Mouse (Mus musculus) liver (tissue): ENCODE data around the gene S100z.

Experiments
- DNase-seq: peaks from one replicate; pipeline ENCODE4 v3.0.0-alpha.2; 2020; ENCODE audit warnings: mixed read lengths

The S100z gene

DNA sequence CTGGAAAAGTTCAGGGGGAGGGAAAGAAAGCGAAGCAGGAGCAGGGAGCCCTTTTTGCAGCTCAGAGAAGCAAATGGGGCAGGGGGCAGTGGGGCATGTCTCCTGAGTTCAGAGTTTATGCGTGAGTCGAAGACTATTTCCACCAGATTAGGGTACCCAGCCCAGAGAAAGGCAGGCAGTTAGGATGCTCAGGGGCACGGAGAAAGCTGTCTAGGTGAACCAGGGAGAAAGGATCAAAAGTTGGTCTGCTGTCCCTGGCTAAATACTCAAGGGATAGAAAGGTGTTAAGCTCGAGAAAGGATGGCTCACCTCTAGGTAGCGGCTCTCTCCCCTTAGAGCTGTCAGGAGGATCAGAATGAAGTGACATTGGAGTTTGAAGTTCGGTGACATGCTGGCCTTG, 34.2 kb downstream of the S100z start:
- DNase-seq, result no peak

DNA sequence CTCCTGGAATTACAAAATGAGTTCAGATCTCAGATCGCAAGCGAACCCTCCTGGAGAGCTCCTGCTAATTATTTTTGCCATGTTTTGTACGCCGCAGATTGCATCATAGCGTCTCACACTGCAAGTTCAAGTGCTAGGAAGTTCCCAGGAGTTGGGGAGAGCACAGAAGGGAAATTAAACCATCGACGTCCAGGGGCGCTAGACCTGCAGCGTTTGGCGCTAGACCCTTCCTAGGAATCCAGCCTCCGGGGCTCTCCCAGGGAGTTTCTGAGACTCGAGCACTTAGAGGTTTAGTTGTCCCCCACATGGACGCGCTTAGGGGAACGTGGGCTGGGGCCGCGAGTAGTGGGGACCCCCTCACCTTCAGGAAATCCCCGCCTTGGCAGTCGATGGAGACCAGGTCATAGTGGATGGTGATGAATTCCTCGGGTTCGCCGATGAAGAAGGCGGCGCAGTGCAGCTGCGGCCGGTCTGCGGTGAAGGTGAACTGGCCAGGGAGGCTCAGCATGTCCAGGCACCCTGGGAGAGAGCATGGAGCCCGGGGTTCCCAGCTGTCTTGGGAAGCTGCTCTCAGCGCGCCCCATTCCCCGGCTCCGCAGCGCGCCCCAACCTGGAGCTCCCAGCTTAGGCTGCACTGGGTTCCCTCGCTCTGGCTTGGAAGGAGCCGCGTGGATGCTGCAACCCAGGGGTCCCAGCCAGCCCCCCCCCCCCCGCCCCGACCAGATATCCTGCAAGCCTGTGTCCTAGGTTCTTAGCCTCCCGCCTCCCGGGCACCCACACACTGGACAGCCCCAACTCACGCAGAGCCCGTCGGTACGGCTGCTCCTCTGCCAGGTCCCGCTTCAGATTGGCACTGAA, 34.9 kb downstream of the S100z start:
- no peak for DNase-seq

DNA sequence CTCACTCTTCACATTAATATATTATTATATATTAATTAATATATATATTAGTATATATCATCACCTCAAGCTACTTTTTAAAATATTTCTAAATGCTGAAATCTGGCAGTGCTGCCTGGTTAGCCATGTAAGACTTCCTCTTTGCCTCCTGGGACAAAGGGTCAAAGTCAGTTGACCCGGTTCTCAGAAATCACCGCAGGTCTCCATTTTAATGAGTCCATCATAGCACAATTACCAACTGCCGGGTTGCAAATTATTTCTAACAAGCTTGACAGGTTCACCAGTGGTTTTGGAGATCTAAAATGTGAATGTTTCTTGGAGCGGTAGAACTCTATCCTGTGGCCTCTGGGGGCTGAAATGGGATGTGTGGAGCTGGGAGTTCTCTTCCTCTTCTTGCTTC, 35.6 kb downstream of the S100z start:
- DNase-seq, result no peak

DNA sequence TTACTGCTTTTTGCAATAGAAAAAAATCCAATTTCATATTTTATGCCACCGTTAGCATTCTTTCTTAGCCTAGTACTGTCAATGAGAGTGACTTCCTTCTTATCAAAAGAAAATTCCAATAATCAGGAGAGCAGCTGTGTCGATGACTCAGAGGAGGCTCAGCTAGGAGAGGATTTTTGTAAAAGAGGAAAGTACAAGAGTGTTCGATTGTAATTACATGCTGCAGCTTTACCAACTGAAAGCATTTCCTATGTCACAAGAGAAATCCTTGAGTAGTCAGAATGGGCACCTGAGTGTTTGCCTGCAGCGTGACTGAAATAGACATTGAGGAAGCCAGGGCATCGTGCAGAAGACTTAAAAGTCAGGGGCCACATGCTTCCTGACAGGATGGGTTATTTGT, 39.0 kb downstream of the S100z start:
- no peak for DNase-seq

DNA sequence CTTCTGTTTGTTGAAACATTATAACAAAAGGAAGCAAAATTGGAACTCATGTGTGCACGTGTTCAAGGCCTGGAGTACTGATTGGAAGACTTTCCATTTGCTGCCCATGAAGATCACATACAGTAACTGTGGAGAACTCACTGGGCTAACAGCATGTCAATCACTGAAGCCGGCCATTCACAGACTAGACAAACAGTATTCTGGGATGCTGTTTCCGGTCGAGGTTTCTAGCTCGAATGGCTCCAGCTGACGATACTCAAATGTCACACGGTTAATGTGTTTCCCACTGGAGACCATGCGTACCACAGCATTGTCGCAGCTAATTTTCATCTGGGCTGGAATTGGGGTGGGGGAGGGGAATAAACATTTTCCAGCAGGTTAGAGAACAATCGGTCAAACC, 46.8 kb downstream of the S100z start:
- no peak for DNase-seq

DNA sequence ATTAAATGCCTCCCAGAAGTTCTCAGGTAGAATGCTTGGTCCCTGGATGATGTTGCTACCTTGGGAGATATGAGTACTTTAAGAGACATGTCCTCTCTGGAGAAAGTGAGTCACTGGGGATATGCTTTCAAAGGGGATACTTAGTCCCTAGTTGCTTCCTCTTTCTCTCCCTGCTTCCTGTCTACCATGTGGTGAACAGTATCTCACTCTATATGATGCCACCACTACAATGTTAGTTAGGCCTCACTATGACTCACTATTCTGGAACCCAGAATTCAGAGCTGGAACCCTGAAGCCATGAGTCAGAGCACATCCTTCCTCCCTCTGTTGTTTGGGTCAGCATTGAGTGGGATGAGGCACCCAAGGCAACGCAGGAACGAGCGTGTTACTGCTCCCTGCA, 51.0 kb downstream of the S100z start:
- DNase-seq, result no peak
